Mouse (Mus musculus) intestine, postnatal 0 days (tissue): ENCODE data around the gene Tsc22d1. TPM values are rescaled to one million over a fixed set of nuclear protein-coding genes. Genes with fewer than 3 reads are reported as not detected.

ENCODE experiments used
- ATAC-seq: fragments of 200-750 bp; cut with Nextera tagmentation; 2 replicates; pipeline ENCODE4 v1.8.0; 2017; ENCODE audit warnings: mild to moderate bottlenecking, moderate TSS enrichment, moderate library complexity
- H3K27ac ChIP-seq: fragments of 300-500 bp; sonication (generic); 2 replicates; pipeline ENCODE4 v1.5.1; 2014; ENCODE audit warnings: mild to moderate bottlenecking, low read depth, low read length, moderate library complexity
- H3K27me3 ChIP-seq: fragments of 300-500 bp; sonication (generic); replicated peaks from 2 replicates; pipeline ENCODE4 v1.6.1; 2014; ENCODE audit warnings: low read length, mixed read lengths; ENCODE audit not compliant: control insufficient read depth, insufficient read depth
- H3K36me3 ChIP-seq: fragments of 300-500 bp; sonication (generic); 2 replicates; pipeline ENCODE4 v1.6.1; 2014; ENCODE audit warnings: mild to moderate bottlenecking, moderate library complexity; ENCODE audit not compliant: control insufficient read depth, insufficient read depth
- H3K4me1 ChIP-seq: fragments of 300-500 bp; sonication (generic); replicated peaks from 2 replicates; pipeline ENCODE4 v1.6.1; 2014; ENCODE audit warnings: antibody characterized with exemption, low read length, mixed read lengths; ENCODE audit not compliant: control insufficient read depth, insufficient read depth
- H3K4me2 ChIP-seq: fragments of 300-500 bp; sonication (generic); replicated peaks from 2 replicates; pipeline ENCODE4 v1.6.1; 2014; ENCODE audit warnings: low read depth, mild to moderate bottlenecking, moderate library complexity
- H3K4me3 ChIP-seq: fragments of 300-500 bp; sonication (generic); 2 replicates; pipeline ENCODE4 v1.5.1; 2014; ENCODE audit warnings: low read depth, low read length
- H3K9ac ChIP-seq: fragments of 300-500 bp; sonication (generic); 2 replicates; pipeline ENCODE4 v1.6.1; 2014; ENCODE audit warnings: mild to moderate bottlenecking, low read depth, low read length
- H3K9me3 ChIP-seq: fragments of 300-500 bp; sonication (generic); 2 replicates; pipeline ENCODE4 v1.6.1; 2016; ENCODE audit warnings: mixed run types; ENCODE audit not compliant: control insufficient read depth
- CTCF ChIP-seq: sonication (generic); IDR thresholded peaks from 2 replicates; pipeline ENCODE4 v1.5.1; 2016; ENCODE audit warnings: low read depth, mild to moderate bottlenecking, control low read depth, antibody characterized with exemption, moderate library complexity
- WGBS: fragments of 180-500 bp; shearing (Covaris S2); extraction: QIAGEN DNeasy Blood & Tissue Kit; methylation state at CpG from one replicate; pipeline ENCODE4 v1.1.7; 2014; 5-methylcytosine and 5-hydroxymethylcytosine counted together
- polyA plus RNA-seq: library from polyadenylated mRNA; unstranded; fragments of >200 nt; fragmentation: Nextera tagmentation; extraction: Ambion mirVana; gene quantifications from 2 replicates; pipeline ENCODE4 v1.2.1, GENCODE M21; 2015

The Tsc22d1 gene
- polyA plus RNA-seq, 1 experiment from 2014 or later: 272 TPM

DNA sequence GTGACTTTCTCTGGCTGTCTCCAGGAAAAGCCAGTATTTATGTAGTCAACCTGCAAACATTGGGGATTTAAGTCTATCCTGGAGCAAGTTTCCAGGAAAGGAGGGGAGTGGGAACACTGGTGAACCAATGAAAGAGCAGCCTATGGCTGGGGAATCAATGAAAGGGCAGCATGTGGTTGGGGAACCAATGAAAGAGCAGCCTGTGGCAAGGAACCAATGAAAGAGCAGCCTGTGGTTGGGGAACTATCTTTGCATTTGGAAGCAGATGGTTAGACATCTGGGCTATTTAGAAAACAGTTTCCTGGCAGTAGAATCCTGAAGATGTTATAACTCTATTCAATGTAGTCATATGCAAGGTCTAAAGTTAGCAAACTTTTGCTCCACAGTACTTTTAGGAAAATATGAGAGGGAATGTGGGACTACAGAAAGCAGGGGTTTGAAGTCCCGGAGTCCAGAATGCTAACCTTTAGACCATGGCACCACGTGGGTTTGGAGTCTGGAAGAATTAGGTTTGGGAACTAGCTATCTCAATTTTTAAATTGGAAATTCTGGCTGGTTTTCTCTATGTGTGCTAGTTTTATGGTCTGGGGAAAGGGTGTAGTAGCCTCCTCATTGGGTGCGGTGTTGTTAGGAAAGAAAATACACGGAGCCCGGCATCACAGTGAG, 125.4 kb downstream of the Tsc22d1 start:
- ATAC-seq: no peak
- no peak for TF ChIP-seq CTCF
- WGBS: 91% methylated on average over 5 of the region's 5 CpGs

DNA sequence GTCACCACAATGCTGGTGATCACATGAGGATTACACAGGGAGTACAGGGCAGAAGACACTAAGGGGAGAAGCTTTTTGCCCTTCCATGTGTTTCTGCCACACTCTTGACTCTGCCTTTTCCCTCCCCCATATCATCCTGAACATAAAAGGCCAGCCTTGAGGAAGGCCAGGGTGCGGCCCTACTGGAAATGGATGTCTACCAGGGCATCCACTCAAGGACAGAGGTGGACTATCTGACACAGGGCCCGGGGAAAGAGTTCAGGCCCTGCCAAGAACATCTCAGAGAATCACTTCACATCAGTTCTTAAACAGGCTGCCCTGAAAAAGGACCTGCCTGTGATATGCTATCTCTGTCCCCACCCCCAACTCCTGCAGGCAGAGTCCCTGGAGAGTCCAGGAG, 126.6 kb downstream of the Tsc22d1 start:
- Histone ChIP-seq H3K27me3 (no peaks in the 10 kb centered on the region), H3K36me3 (no peaks in the 10 kb centered on the region), H3K4me2 (no peak overlapping the region), H3K4me3 (no peak overlapping the region), H3K9me3 (no peaks in the 10 kb centered on the region), H3K27ac (no peak overlapping the region), H3K9ac (no peak overlapping the region), H3K4me1 (peaks cover 4% of the 10 kb centered on the region)
- ATAC-seq: no peak
- TF ChIP-seq CTCF: no peak
- 44% methylated on average over 2 of the region's 2 CpGs for WGBS

More for the DNA sequence above, 125.4 kb downstream of the Tsc22d1 start:
- no peaks in the 10 kb centered on the region for H3K27me3 ChIP-seq
- H3K27ac ChIP-seq: no peak overlapping the region
- no peak overlapping the region for H3K4me3 ChIP-seq
- no peaks in the 10 kb centered on the region for H3K36me3 ChIP-seq
- no peak overlapping the region for H3K9ac ChIP-seq
- no peak overlapping the region for H3K4me2 ChIP-seq
- H3K4me1 ChIP-seq: peaks cover 4% of the 10 kb centered on the region
- H3K9me3 ChIP-seq: no peaks in the 10 kb centered on the region

DNA sequence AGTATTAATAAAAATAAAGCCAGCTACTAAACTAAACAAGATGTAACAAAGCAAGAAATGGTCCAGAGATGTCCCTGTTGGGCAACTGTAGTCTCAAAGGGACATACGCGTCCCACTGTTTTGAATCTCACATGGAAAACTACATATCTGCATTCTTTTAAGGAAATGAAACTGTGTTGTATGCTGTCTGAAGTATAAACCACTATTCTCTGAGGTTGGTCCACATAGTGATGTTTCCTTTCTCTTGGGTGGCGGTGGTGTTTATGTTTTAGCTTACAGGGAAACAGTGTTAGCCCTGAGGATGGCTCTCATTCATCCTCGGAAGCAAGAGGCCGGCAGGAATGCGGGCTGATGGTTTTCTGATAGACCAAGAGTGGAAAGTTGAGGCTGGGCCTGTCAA, 129.4 kb downstream of the Tsc22d1 start:
- TF ChIP-seq CTCF: no peak
- Histone ChIP-seq H3K4me3 (no peak overlapping the region), H3K9me3 (no peaks in the 10 kb centered on the region), H3K27ac (no peak overlapping the region), H3K4me1 (no peaks in the 10 kb centered on the region), H3K9ac (no peak overlapping the region), H3K4me2 (no peak overlapping the region), H3K27me3 (no peaks in the 10 kb centered on the region), H3K36me3 (no peaks in the 10 kb centered on the region)
- WGBS: 73% methylated on average over 6 of the region's 6 CpGs
- ATAC-seq: no peak

DNA sequence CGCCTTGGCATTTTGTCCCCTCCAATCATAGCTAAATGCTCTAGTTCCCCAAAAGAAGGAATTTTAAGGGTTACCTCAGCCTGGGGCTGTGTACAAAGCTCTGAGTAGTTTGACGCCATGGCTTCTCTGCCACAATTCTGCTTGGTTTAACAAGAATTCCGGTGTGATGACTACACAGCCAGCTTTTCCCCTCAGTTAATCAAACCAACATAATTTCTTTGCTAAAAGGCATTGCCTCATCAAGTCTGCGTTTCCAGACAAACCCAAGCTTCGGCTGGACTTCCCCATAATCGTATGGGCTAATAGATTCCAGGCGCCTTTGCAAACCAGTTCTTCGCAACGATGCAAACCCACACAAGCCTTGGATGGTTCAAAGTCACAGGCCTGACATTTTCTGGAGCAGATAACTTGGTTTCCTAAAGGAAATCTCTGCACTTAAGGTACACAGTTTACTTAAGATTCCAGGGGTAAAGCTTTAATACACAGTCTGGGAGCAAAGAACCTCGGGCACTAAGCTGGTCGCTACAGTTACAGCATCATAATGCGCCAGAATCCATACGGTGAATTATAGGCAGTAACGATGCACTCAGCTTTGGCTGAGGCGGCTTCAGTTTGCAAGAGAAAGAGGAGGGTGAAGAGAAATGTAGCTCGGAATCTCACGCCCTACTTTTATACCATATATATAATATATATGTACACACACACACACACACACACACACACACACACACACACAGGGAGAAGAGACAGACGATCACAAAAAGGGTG, 140.7 kb downstream of the Tsc22d1 start:
- no peak for ATAC-seq
- no peaks in the 10 kb centered on the region for H3K36me3 ChIP-seq
- no peak overlapping the region for H3K27ac ChIP-seq
- no peak overlapping the region for H3K9ac ChIP-seq
- H3K4me1 ChIP-seq: 0 out of 2 replicates have a peak, but pooled peaks cover 3% of the 10 kb centered on the region
- H3K4me3 ChIP-seq: peak overlapping the region; percentile 54
- WGBS: 59% methylated on average over 18 of the region's 18 CpGs
- peak overlapping the region; percentile 94 for H3K4me2 ChIP-seq
- TF ChIP-seq CTCF: no peak
- H3K27me3 ChIP-seq: 0 out of 2 replicates have a peak, but pooled peaks cover 4% of the 10 kb centered on the region
- H3K9me3 ChIP-seq: no peaks in the 10 kb centered on the region

DNA sequence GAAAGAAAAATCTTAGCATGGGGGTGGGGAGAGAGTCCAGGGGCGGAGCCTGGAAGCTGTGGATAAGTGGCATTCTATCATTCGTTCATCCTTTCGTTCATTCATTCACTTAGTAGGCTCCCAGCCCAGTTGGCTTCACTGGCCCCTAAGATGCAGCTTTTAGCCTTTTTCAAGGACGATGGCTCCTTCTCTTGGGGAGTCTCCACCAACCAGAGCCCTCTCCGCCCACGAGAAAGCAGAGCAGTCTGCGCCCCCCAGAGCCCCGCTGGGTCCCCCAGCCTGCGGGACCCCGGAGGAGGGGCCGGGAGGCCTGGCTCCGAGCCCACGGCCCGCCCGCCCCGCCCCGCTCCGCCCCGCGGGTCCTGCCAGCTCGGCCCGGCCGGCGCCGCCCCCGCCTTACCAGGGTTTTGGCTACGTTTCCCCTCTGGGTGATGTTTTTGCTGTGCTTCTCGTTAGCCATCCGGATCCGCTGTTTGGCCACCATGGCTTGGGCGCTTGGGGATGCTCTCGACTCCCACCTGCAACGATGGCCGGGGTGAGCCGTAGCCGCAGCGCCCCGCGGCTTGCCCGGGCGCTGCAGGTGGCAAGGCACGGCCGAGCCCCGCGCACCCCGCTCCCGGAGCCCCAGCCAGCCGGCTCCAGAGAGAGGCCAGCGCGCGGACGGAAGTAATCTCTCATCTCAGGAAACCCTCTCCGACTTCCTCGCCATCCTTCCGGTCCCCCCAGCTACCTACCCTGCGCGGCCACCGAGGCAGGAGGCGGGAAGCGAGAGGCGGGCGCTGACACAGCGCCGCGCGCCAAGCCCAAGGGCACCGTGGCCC, 141.5 kb downstream of the Tsc22d1 start:
- Histone ChIP-seq H3K27me3 (0 out of 2 replicates have a peak, but pooled peaks cover 4% of the 10 kb centered on the region), H3K9me3 (no peaks in the 10 kb centered on the region), H3K4me1 (0 out of 2 replicates have a peak, but pooled peaks cover 3% of the 10 kb centered on the region), H3K9ac (peak overlapping the region; percentile 55), H3K27ac (0 out of 2 replicates have a peak overlapping the region, but pooled peaks have one; percentile 41), H3K4me3 (peak overlapping the region; percentile 54), H3K36me3 (no peaks in the 10 kb centered on the region), H3K4me2 (peak overlapping the region; percentile 94)
- 3% methylated on average over 67 of the region's 67 CpGs for WGBS
- ATAC-seq: peak; percentile 46
- TF ChIP-seq CTCF: no peak

DNA sequence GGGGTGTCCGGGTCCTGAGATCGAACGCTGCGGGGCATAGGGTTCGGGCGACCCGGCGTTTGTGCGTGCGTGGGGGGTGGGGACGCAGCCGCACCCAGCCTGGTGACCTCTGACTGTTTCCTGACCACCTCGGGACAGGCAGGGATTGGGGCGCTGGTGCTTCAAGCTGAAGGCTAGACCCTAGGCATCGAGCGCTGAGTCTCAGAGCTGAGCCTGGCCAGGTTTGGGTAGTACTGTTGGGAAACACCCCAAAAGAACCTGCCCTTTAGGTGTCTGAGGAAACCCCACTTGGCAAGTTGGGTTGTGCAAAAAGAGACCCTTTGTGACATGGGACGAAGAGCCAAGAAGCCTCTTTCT, 142.1 kb downstream of the Tsc22d1 start, which contains the start of gene Serp2:
Gene Serp2, minus strand, starts transcription at position 38 of the 357 bp plus-strand sequence.
- no peaks in the 10 kb centered on the region for H3K36me3 ChIP-seq
- H3K27ac ChIP-seq: 0 out of 2 replicates have a peak within 1 kb of the TSS, but pooled peaks have one; percentile 41
- no peaks in the 10 kb centered on the region for H3K9me3 ChIP-seq
- WGBS: 12% methylated on average over 17 of the region's 17 CpGs
- H3K9ac ChIP-seq: peak within 1 kb of the TSS; percentile 55
- H3K4me2 ChIP-seq: peak within 1 kb of the TSS; percentile 94
- H3K4me3 ChIP-seq: peak within 1 kb of the TSS; percentile 54
- H3K4me1 ChIP-seq: 0 out of 2 replicates have a peak, but pooled peaks cover 3% of the 10 kb centered on the region
- ATAC-seq: no peak
- H3K27me3 ChIP-seq: 0 out of 2 replicates have a peak, but pooled peaks cover 4% of the 10 kb centered on the region
- no peak for TF ChIP-seq CTCF

Other genes starting within 250 kb of the Tsc22d1 start
- gene Serp2, start 141.9 kb downstream of the Tsc22d1 start, polyA plus RNA-seq: 7.5 and 7.7 TPM in 2 replicates